Mouse (Mus musculus) hindlimb bud, embryonic 11.5 days (tissue): ENCODE data around the gene Gm3164.
"Not testable (repeated sequence)": the region's sequence is repeated elsewhere in the genome, so short reads cannot be mapped to it uniquely, and the experiment has no call there.

Experiments
- DNase-seq: peaks from one replicate; pipeline ENCODE4 v3.0.0-alpha.2; 2012; ENCODE audit warnings: low read depth, low spot score; ENCODE audit errors: extremely low spot score

The Gm3164 gene

GRCm38 (mm10) chr14:4414965-4415835 lies at the start of gene Gm3164:
TSS of gene Gm3164 (plus strand) at chr14:4415448.
- DNase-seq = not testable (repeated sequence)

GRCm38 (mm10) chr14:4368991-4369390 lies 46.3 kb upstream of the Gm3164 start:
- not testable (repeated sequence) for DNase-seq

- not testable (repeated sequence) for DNase-seq
Observed at GRCm38 (mm10) chr14:4369691-4370090, 45.6 kb upstream of the Gm3164 start.

GRCm38 (mm10) chr14:4377871-4378270 lies 37.4 kb upstream of the Gm3164 start:
- DNase-seq = not testable (repeated sequence)

GRCm38 (mm10) chr14:4385606-4386005 lies 29.6 kb upstream of the Gm3164 start:
- not testable (repeated sequence) for DNase-seq

- not testable (repeated sequence) for DNase-seq
Observed at GRCm38 (mm10) chr14:4392841-4393530, 22.3 kb upstream of the Gm3164 start.

- DNase-seq = not testable (repeated sequence)
Observed at GRCm38 (mm10) chr14:4397226-4397625, 18.0 kb upstream of the Gm3164 start, which contains the start of gene Gm3159. TSS of gene Gm3159 (plus strand) at chr14:4397526.

GRCm38 (mm10) chr14:4398624-4399023 lies 16.6 kb upstream of the Gm3164 start:
- DNase-seq = not testable (repeated sequence)

- not testable (repeated sequence) for DNase-seq
Observed at GRCm38 (mm10) chr14:4400115-4400789, 15.0 kb upstream of the Gm3164 start.

GRCm38 (mm10) chr14:4401245-4401644 lies 14.0 kb upstream of the Gm3164 start:
- DNase-seq = not testable (repeated sequence)

- DNase-seq = not testable (repeated sequence)
Observed at GRCm38 (mm10) chr14:4403840-4404239, 11.4 kb upstream of the Gm3164 start.

- DNase-seq = not testable (repeated sequence)
Observed at GRCm38 (mm10) chr14:4409939-4410338, 5.3 kb upstream of the Gm3164 start.

- not testable (repeated sequence) for DNase-seq
Observed at GRCm38 (mm10) chr14:4430692-4431091, 15.4 kb downstream of the Gm3164 start, which contains the start of gene Gm3173. TSS of gene Gm3173 (plus strand) at chr14:4430992.

GRCm38 (mm10) chr14:4481445-4481844 lies 66.2 kb downstream of the Gm3164 start, which contains the start of gene Gm3182:
TSS of gene Gm3182 (plus strand) at chr14:4481745.
- DNase-seq = not testable (repeated sequence)
